Mouse (Mus musculus) heart, postnatal 14 days (tissue): Measurements from ENCODE around the gene Rph3al. TPM values are rescaled to one million over a fixed set of nuclear protein-coding genes. Genes with fewer than 3 reads are reported as not detected.

Experiments
- DNase-seq, 2 experiments: peaks; one replicate each; pipeline ENCODE4 v3.0.0; 2021 to 2022
- intact Hi-C: fragments of 180-260 bp; cut with DNase I; formaldehyde crosslinking; loops from one replicate; pipeline ENCODE4 v1.15.1; 2025
- total RNA-seq, 2 experiments: library from RNA; stranded (reverse); gene quantifications; 2 replicates each; pipeline ENCODE4 v1.2.3; 2021

The Rph3al gene
- total RNA-seq, 2 experiments from 2014 or later = 12.8 to 16.6 TPM

DNA sequence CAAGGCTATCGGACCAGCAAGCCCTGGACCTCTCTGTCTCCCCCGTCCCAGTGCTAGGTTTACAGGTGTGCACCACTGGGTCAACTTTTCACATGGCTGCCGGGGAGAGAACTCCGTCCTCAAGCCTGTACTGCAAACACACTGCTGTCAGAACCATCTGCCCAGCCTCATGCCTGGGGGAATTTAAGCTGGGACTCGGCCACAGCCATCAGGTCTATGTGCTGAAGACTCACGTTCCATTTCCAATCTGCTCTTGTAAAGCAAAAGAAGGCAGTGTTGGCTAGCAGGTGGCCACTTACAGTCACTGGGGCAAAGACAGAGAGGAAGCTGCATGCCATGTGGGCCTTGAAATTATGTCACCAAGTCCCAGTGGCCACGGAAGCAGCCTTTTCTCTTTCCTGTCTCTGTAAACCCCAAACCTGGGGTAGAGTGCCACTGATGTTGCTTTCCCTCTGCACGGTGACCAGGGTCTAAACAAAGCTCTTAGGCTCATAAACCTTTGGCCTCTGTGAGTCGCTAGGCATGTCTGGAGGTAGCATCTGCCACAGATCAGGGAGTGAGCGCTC, 99.3 kb downstream of the Rph3al start:
- no peak for DNase-seq
- intact Hi-C loops = no loop called here

DNA sequence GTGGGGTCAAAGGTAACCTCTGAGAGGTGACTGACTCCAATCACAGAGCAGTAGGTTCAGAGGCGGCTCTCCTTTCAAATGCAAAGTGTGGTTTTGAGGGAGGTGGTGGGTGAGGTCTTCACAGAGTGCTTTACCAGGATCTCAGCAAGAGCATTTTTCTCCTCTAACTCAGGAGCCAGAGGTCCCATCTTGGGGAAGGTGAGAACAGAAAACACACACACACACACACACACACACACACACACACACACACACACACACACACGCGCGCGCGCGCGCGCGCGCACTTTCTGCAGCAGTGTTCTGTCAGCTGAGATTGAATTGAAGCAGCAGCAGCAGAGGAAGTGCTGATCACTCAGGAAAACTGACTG, 102.0 kb downstream of the Rph3al start:
- intact Hi-C loops = no loop called here
- no peak for DNase-seq

DNA sequence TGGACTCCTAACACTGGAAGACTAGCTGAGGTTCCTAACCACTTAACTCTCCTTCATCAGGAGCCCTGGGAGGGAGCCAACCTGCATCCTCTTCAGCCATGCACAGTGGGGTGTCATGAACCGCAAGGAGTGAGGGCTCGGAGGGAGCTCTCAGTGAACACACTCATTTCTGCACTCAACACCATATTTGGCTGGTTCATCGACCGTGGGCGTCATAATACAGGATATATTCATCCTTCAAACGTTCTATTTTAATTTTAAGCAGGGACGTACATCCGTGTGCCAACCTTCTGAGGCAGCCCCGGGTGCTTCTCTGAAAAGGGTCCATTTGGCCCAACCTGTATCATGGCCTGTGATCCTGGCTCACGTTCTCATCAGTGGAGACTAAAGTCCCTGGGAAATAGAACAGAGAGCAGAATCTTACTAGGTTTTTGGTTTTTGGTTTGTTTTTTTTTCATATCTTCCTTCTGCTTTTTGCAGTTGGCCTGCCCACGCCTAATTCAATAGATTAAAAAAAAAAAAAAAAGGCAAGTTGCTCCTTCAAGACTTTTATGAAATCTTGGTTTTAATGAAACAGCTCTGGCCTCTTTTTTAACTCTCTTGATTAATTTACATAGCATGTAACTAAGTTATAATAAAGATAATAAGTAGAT, 102.5 kb downstream of the Rph3al start:
- intact Hi-C loops = no loop called here
- no peak for DNase-seq

DNA sequence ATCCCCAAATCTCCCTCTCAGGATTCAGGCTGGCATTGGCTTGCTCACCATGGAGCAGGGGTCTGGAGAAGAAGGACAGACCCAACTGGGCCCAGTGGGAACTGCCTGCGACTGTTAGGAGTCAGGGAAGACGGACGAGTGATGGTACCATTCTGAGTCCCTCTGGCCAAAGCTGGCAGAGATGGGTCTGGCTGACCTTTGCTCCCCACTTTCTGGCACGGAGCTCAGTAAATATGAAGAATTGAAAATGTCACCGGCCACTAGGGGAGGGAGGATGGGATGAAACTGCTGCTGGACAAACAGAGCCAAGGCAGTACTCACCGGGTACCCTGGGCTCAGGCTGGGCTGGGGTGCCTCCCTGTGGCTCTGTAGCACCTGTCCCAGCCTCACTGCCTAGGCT, 105.1 kb downstream of the Rph3al start:
- intact Hi-C loops = no loop called here
- DNase-seq = no peak

DNA sequence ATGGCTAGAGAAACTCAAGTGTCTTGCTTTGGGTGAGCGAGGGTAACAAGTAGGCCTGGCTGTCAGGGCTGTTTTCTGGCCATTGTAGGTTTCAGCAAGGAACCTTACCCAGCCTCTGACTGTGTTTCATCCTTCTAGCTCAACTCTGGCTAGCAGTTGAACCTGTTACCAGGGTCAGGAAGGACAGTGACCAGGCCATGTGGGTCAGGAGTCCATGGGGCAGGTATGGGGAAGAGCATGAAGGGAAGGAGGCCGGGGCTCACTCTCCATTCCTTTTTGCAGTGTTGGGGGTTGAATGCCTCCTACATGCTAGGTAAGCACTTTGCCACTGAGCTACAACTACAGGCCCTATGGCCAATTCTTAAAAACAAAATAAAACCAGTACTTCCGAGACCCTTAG, 107.8 kb downstream of the Rph3al start:
- DNase-seq = no peak
- intact Hi-C loops = no loop called here

DNA sequence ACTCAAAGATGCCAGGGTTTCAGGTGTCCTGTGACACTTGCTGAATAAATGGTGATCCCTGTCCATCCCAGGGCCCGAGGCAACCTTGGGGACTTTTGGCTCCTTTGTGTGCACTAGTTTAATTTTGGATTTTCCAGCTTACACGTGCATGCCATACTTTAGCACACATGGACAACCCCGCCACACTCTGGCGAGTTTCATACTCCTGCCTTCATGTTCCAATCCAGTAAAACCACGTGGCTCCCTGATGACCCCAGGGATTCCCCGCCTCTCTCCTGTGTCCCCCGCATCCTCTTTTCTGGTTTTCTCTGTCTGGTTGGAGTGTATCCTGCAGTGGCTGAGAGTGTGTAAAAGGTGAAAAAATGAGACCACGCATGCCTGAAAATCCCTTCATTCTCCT, 110.8 kb downstream of the Rph3al start:
- intact Hi-C loops = no loop called here
- DNase-seq = no peak

DNA sequence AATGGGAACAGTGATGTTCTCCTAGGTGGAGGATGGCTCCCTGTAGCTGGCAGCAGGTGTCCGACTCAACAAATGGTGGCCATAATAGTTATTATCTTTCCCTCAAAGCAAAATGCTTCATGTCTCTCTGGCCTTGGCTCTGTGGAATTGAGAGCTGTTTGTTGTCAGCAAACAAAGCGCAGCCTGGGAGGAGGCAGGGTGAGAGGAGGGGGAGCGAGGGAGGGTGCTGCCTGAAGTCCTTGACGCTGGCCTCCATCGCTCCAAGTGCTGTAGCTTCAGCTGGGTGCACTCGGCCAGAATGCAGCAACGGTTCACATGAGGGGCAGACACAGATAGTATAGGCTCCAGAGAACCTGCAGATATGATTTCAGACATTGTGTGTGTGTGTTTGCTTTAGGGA, 114.7 kb downstream of the Rph3al start:
- DNase-seq = no peak
- intact Hi-C loops = no loop called here

DNA sequence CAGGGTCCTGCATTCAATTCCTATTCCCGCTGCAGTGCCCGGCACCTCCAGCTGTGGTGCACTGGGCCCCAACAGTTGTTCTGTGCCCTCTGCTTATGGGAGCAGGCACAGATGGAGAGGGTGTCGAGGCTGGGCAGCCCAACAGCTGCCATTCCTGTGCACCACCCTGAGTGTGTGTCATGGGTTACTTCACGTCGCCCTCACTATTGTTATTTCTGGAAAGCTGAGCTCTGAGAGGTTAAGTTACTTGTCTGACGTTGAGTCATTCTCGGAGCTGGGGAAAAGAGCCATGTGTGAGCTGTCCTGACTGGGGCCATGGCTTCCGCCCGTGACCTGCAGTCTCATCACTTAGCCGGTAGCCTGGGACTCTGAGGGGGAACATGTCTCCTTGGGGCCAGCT, 125.1 kb downstream of the Rph3al start:
- peak; percentile 18 to 27 for DNase-seq
- intact Hi-C loops = no loop called here

DNA sequence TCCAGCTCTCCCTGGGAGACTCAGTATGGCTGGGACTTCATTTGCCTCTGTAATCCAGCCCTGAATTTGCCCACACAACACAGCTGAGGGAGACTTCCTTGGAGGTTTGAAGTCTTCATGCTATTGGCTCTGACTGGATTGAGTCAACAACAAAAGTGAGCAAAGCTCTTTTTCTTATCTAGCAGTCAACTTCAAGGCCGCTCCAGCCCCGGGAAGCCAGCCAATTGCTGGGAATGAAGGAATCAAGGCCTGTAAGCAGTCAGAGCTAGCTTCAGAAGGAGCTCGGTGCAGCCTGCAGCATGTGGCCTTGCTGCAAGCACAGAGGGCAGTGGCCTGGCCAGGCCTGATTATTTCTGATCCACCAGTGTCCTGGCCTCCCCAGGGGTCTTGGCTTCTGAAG, 126.3 kb downstream of the Rph3al start:
- peak; percentile 92 for DNase-seq
- intact Hi-C loops = no loop called here

DNA sequence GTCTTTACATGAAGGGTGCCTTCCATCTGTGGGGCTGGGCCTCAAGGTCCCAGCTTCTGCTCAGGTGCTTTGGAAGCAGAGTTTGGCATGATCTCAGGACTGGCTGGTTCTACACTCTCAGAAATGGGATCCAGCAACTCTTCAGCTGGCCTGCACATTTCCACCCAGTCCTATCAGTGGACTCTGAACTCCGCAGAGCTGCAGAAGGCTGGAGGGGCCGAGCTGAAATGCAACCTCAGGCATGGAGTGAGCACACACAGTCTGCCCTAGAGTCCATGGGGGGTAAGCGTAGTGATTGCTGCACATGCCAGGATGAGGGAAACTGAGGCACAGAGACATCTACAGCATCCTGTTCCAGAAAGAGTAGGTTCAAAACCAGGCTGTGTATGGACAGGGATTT, 127.7 kb downstream of the Rph3al start:
- no peak for DNase-seq
- intact Hi-C loops = no loop called here

DNA sequence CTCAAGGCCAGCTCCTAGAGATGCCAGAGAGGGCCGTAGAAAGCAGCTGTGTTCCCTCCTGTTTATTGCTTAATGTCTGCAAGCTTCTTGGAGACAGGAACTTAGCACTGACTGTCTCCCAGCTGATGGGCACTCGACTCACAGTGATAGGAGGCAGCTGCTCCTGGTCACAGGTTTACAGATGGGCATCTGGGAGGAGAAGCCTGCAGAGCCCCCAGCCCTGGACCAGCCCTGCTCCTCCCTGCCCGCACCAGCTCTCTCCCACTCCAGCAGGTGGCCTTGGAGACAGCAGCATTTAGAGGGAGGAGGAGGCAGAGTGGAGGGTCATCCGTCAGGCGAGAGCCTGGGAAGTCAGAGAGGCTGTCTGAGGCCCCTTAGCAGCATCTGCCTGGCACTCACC, 130.7 kb downstream of the Rph3al start:
- intact Hi-C loops = no loop called here
- no peak for DNase-seq

DNA sequence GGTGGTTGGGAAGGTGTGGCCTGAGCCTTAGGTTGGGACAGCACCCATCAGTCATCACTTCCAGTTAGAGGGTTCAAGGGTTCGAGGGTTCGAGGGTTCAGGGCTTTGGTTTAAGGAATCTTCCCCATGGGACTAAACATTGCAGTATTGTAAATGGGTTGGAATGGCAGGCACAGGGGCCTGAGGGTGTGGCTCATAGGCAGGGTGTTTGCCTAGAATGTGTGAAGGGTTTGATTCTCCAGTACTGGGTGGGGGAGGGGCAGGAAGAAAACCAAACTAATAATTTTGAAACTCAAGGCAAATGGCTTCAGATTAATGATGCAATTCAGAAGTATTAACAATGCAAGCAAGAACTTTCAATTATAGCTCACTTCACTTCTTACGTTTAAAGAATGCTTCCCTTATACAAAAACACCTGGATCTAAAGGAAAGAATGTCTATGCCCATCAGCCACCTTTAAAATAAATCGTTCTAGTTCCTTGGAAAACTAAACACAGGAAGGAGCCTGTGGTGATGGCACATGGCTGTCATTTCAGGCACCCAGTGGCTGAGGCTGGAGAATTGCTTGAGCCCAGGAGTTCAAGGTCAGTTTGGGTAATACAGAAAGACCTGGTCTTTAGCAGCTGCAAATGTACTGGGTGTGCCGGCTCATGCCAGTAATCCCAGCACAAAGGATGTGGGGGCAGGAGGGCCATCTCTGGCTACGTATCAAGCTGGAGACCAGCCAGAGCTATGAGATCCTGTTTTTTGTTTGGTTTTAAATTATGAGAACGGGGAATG, 136.3 kb downstream of the Rph3al start:
- intact Hi-C loops = no loop called here
- DNase-seq = no peak

DNA sequence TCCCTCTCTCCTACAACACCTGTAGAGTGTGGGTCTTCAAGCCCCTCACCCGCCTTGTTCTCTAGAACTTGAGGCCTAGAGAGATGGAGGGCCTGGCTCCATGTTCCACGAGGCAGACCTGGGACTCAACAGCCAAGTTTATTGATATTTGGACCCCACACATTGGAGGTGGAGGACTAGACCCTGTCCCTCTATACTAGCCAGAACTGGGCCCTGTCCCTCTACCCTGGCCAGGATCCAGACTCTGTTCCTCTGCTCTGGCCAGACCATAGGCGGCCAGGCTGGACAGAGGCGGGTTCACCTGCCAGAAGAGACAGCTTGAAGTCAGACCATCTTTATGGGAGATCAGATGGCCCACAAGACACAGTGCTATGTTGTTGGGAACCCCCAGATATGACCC, 136.9 kb downstream of the Rph3al start:
- no peak for DNase-seq
- intact Hi-C loops = no loop called here

DNA sequence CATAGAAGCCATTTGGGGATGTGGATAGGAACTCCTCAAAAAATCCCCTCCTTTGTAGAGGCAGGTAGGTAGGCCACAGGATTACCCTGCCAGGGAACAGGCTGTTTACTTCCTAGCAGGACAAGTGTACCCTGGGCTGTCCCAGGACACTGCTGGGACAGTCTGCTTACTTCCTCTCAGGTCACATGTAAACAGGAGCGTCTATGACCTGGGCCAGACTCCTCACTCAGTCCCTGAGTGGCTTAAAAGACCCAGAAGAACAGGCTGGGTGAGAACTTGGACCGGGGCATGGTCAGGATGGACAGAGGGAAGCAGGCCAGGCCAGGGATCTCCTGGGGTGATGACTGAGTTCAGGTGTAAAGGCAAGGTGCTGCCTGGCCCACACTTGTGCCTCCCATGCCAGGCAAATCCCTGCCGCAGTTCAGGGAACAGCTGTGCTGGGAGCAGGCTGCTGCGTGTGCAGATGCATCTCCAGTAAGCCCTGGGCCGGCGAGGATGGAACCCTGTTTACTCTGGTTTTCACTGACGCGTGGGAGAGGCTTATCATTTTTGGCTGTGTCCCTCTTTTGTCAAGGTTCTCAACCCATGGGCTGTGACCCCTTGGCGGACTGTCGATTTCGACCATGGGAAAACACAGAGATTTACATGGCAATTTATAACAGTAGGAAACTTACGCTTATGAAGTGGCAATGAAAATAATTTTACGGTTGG, 141.5 kb downstream of the Rph3al start:
- intact Hi-C loops = no loop called here
- DNase-seq = no peak

DNA sequence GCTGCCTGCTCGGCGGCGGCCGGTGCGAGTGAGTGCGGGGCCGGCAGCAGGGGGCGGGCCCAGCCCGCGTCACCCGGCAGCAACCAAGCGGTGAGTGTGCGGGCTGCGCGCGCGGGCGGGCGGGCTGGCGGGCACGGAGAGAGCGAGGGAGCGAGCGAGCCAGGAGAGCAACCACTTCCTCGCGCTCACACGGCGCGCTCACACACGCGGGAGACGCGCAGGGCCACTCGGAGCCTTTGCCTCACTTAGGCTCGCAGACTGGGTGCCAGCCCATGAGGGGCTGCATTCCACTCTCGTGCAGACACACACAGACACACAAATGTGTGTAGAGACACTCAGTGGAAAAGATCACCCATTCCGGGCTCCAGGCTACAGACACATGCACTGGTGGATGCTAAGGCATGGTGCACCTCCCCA, 142.2 kb downstream of the Rph3al start, which contains the start of gene Doc2b:
Gene Doc2b, minus strand, starts transcription at position 21 of the 417 bp plus-strand sequence.
- intact Hi-C loops = no loop called here
- peak; percentile 27 for DNase-seq

DNA sequence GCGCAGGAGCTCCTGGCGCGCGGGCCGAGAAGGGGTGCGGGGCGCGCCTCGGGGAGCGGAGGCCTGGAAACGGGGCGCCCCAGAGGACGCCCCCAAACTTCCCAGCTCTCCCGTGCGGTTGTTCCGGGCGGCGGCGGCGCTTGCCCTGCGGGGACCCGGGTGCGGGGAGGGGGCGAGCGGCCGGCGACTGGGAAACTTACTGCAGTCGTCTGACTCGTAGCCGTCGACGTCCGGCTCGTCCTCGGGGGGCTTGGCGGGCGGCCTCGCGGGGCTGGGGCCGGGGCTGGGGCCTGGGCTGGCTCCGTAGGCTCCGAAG, 142.9 kb downstream of the Rph3al start:
- intact Hi-C loops = no loop called here
- DNase-seq = peak in 1 of 2 experiments; percentile 40

DNA sequence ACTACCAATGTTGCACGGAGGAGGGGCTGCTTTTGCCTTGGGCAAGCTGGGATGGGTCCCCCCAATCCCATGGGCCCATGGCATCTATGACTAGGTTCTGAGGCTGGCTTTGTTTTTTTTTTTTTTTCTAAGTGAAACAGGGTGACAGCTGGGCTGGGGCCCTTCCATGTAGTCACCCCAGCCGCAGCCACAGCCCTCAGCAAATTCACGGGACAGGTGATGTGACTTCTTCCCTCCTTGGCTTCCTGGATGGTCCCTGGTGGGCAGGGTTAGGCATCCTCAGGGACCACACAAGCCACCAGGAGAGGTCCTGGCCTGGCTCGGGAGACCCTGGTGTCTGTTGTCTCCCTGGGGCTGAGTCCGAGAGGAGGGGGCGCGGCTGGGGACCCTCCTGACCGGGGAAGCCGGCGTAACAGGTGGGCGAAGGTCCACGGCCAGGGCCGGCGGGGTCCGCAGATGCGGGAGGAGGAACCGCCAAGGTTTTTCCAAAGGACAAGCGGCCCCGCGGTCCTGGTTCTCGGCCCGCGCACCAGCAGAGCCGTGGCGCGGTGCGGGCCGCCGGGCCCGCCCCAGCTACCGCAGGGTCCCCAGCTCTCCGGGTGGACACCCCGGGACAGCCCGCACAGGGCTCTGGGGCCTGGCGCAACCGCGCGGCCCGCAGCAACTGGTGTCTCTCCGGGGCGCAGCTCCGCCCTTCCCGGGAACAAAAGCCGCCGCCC, 143.5 kb downstream of the Rph3al start:
- peak in 1 of 2 experiments; percentile 27 for DNase-seq
- intact Hi-C loops = no loop called here

DNA sequence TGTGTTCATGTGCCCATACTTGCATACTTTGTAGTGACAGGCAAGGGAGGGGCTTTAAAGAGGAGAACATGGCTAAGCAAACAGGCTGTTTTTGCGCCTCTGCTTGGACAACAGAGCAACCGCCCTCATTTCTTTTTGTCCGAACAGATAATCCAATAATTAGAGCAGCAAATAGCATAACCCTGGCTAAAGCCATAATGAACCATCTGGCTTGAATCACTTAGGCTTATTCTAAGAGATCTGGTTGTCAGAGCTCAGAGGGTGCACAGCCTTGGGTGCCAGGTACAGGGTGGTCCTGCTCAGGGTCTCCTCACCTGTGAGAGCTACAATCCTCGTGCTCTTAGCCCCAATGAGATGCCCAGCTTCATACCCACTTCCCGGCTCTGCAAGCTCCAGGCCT, 144.9 kb downstream of the Rph3al start:
- no peak for DNase-seq
- intact Hi-C loops = no loop called here

DNA sequence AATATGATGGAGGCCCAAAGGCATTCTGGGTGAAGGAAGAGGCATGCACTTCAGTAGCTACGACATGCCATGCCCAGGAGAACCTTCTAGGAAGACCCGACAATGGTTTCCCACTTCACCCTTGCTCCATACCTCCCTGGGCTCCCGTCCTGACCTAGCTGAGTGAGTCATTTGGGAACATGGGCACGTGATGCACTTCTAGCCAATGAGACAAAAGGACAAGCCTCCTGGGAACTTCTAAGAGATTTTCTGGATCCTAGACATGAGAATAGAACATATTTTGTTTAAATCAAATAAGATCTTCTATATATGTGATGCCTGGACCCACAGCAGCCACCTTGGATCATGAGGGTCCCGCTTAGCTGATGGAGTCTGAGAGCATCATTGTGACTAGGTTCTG, 145.7 kb downstream of the Rph3al start:
- intact Hi-C loops = no loop called here
- DNase-seq = no peak

DNA sequence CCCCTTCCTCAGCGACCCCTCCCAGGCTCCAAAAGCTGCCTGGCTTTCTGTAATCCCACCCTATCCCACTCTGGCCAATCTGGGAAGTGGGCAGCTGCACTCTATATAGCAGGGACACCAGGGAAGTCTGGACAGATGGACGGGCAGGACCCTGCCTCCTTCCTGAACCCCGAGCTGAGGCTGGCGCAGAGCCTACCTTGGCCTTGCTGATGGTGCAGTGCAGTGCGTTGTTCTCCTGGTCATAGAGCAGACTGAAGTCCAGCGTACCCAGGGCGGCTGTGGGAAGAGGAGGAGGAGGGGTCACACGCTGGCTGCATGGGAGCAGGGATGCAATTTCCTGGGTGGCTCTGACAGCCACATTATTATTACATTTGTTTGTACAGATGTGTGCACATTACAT, 152.3 kb downstream of the Rph3al start:
- DNase-seq = no peak
- intact Hi-C loops = no loop called here

DNA sequence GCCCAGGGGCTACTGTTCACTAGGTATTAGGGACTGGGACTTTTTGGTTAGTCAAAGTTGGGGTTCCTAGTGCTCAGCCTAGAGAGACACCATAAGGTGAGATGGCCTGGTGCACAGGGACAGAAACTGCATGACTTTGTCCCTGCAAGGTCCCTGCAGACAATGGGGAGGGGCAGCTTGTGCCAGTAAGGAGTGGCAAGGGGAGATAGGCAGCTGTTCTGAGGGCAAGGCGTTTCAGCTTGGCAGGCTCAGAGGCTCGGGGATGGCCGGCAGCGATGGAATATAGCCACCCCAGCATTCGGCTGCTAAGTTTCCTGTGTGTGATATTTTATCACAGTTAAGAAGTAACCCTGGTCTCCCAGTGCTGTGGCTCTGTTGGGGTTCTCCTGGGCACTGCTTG, 154.4 kb downstream of the Rph3al start:
- intact Hi-C loops = loop anchor here (2.0 kb wide), 3 partner anchors 127 to 383 kb away; no protein-coding TSS in a partner anchor
- no peak for DNase-seq
